8 mouse cellular contexts compared by ENCODE assay signal in the genomic region with DNA sequence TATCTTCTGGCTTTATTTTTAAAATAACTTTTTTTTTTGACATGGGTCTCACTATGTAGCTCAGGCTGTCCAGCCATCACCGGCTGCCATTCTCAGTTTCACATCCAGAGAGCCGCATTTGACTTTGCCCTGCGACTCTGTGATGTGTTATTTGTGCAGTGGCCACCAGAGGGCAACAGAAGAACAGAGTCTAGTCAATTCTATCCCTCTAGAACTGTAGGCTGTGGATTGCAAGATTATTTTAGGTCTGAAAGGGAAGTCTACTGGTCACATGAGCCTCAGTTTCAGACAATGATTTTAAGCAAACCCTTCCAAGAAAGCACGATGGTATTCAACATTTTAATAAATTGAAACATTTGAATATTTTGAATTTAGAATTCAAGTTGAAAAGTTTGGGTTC.
DNase-seq lines count a peak whose midpoint lies in the region; ATAC-seq and TF ChIP-seq lines count a peak whose summit lies in the region.

No protein-coding gene starts in this region.

- H3K9me3 ChIP-seq in CH12.LX (replicated peaks; ENCODE audit: low read length): no peaks in the 10 kb centered on the region
- H3K9me3 ChIP-seq in embryonic facial prominence, embryonic 15.5 days (replicated peaks): no peaks in the 10 kb centered on the region
- H3K9me3 ChIP-seq in heart, embryonic 10.5 days: no peaks in the 10 kb centered on the region

- no peaks in the 10 kb centered on the region for H3K36me3 ChIP-seq in CH12.LX (replicated peaks in 1 of 2; ENCODE audit: control insufficient read depth in 1 of 2, insufficient read depth in 1 of 2, low read length in 1 of 2)
- no peaks in the 10 kb centered on the region for H3K36me3 ChIP-seq in embryonic facial prominence, embryonic 15.5 days
- H3K36me3 ChIP-seq in heart, embryonic 10.5 days: no peaks in the 10 kb centered on the region

- dilution Hi-C loops in CH12.LX (cut with MboI; ENCODE audit: extremely low pct_ligation_motif_present, extremely low pct_unique_long_range_greater_than_20kb, low sequenced_read_pairs): no loop called here

- TF ChIP-seq RAD21 in CH12.LX (IDR thresholded peaks at IDR 0.05; ENCODE audit: low read depth, low read length): peak; percentile 92

- no peak for TF ChIP-seq POLR2A in CH12.LX (IDR thresholded peaks at IDR 0.05; ENCODE audit: low read depth, low read length)
- TF ChIP-seq POLR2A in bone marrow, adult 2 months (IDR thresholded peaks at IDR 0.05; ENCODE audit: borderline replicate concordance, control insufficient read depth, low read depth, low read length): no peak
- TF ChIP-seq POLR2A in olfactory bulb, adult 2 months (IDR thresholded peaks at IDR 0.05; ENCODE audit: insufficient read depth, low read depth, low read length): no peak

- no peak overlapping the region for H3K9ac ChIP-seq in CH12.LX (ENCODE audit: insufficient read depth, low read depth)
- H3K9ac ChIP-seq in embryonic facial prominence, embryonic 15.5 days: no peak overlapping the region

- TF ChIP-seq EP300 in CH12.LX (IDR thresholded peaks at IDR 0.05; ENCODE audit: low read length): no peak

- H3K79me2 ChIP-seq in CH12.LX (replicated peaks; ENCODE audit: control insufficient read depth, extremely low read depth, insufficient read depth, poor library complexity, severe bottlenecking): no peaks in the 10 kb centered on the region

- no peak overlapping the region for H3K4me2 ChIP-seq in CH12.LX (ENCODE audit: insufficient read depth, low read depth, poor library complexity, severe bottlenecking)
- no peak overlapping the region for H3K4me2 ChIP-seq in embryonic facial prominence, embryonic 15.5 days (replicated peaks)

- WGBS in bone marrow, adult 2 months: under 1% methylated on average over 4 of the region's 4 CpGs
- 4% methylated on average over 4 of the region's 4 CpGs for WGBS in embryonic facial prominence, embryonic 15.5 days
- 8% methylated on average over 4 of the region's 4 CpGs for WGBS in heart, embryonic 10.5 days
- 2% methylated on average over 4 of the region's 4 CpGs for WGBS in large intestine, adult 2 months
- 3% methylated on average over 4 of the region's 4 CpGs for WGBS in olfactory bulb, adult 2 months

- TF ChIP-seq CTCF in CH12.LX (conservative IDR thresholded peaks at IDR 0.05 in 1 of 2, IDR thresholded peaks at IDR 0.05 in 1 of 2; ENCODE audit: low read depth in 2 of 2, low read length in 2 of 2): peak; percentile 48 to 94; a peak in 3 of 4 replicates
- peak; percentile 57 for TF ChIP-seq CTCF in bone marrow, adult 2 months (IDR thresholded peaks at IDR 0.05; ENCODE audit: control insufficient read depth, insufficient read depth, low read length)
- TF ChIP-seq CTCF in olfactory bulb, adult 2 months (IDR thresholded peaks at IDR 0.05; ENCODE audit: insufficient read depth, low read depth, low read length): 0 out of 2 replicates have a peak, but pooled peaks have one; percentile 21

- no peak overlapping the region for H3K4me3 ChIP-seq in CH12.LX (replicated peaks in 1 of 3; ENCODE audit: low read depth in 2 of 3, low read length in 2 of 3, poor library complexity in 1 of 3)
- H3K4me3 ChIP-seq in bone marrow, adult 2 months (replicated peaks; ENCODE audit: control insufficient read depth, low read depth, low read length): no peak overlapping the region
- H3K4me3 ChIP-seq in embryonic facial prominence, embryonic 15.5 days (replicated peaks): no peak overlapping the region
- no peak overlapping the region for H3K4me3 ChIP-seq in heart, embryonic 10.5 days
- H3K4me3 ChIP-seq in olfactory bulb, adult 2 months (ENCODE audit: insufficient read depth, low read depth, low read length): no peak overlapping the region

- peak; percentile 85 for DNase-seq in CH12.LX (ENCODE audit: extremely low read depth)
- DNase-seq in heart, embryonic 10.5 days (ENCODE audit: low spot score): peak; percentile 84
- peak; percentile 45 for DNase-seq in large intestine, adult 2 months (ENCODE audit: low read depth, low spot score)
- DNase-seq in lung, adult 18-20 months: peak; percentile 78 to 79
- DNase-seq in testis, postnatal 14 days (ENCODE audit: low spot score): peak; percentile 52

- H3K27ac ChIP-seq in CH12.LX (ENCODE audit: insufficient read depth, low read depth): no peak overlapping the region
- H3K27ac ChIP-seq in bone marrow, adult 2 months (ENCODE audit: control insufficient read depth, insufficient read depth, low read depth, low read length, poor library complexity): no peak overlapping the region
- H3K27ac ChIP-seq in embryonic facial prominence, embryonic 15.5 days (replicated peaks): no peak overlapping the region
- H3K27ac ChIP-seq in heart, embryonic 10.5 days: no peak overlapping the region
- no peak overlapping the region for H3K27ac ChIP-seq in olfactory bulb, adult 2 months (ENCODE audit: insufficient read depth, low read depth, low read length)

- no peaks in the 10 kb centered on the region for H3K27me3 ChIP-seq in CH12.LX (replicated peaks)
- H3K27me3 ChIP-seq in embryonic facial prominence, embryonic 15.5 days: no peaks in the 10 kb centered on the region
- no peaks in the 10 kb centered on the region for H3K27me3 ChIP-seq in heart, embryonic 10.5 days (ENCODE audit: insufficient read depth, poor library complexity, severe bottlenecking)

- in situ Hi-C loops in CH12.LX (cut with MboI; ENCODE audit: low pct_ligation_motif_present, low pct_unique_long_range_greater_than_20kb, low sequenced_read_pairs): loop anchor here (5.0 kb wide), 3 partner anchors 42 to 117 kb away; no protein-coding TSS in a partner anchor

- H3K4me1 ChIP-seq in CH12.LX (ENCODE audit: control insufficient read depth in 1 of 2, insufficient read depth in 2 of 2): peaks cover 0 to 6% of the 10 kb centered on the region in 2 experiments; a peak in 1 of 4 replicates
- no peaks in the 10 kb centered on the region; the same call in 1 of the 2 replicates for H3K4me1 ChIP-seq in bone marrow, adult 2 months (ENCODE audit: control insufficient read depth, insufficient read depth, low read length)
- no peaks in the 10 kb centered on the region for H3K4me1 ChIP-seq in embryonic facial prominence, embryonic 15.5 days
- no peaks in the 10 kb centered on the region for H3K4me1 ChIP-seq in heart, embryonic 10.5 days
- peaks cover 4% of the 10 kb centered on the region; the same call in 1 of the 2 replicates for H3K4me1 ChIP-seq in olfactory bulb, adult 2 months (ENCODE audit: control insufficient read depth, insufficient read depth, low read length)

- 0 out of 2 replicates have a peak, but pooled peaks have one; percentile 15 for ATAC-seq in embryonic facial prominence, embryonic 15.5 days (ENCODE audit: insufficient number of reproducible peaks, low FRiP score, low TSS enrichment, low read depth)

TF ChIP-seq in CH12.LX, 34 proteins besides CTCF, POLR2A, EP300 and RAD21:
- TF ChIP-seq PAX5 (IDR thresholded peaks at IDR 0.05; ENCODE audit: low read length) (no peak), MEF2A (IDR thresholded peaks at IDR 0.05; ENCODE audit: borderline replicate concordance, low read depth, low read length) (peak; percentile 49; the same call in 1 of the 2 replicates), ELF1 (IDR thresholded peaks at IDR 0.05; ENCODE audit: low read depth, low read length) (no peak), JUND (conservative IDR thresholded peaks at IDR 0.05; ENCODE audit: low read depth, low read length) (0 out of 2 replicates have a peak, but pooled peaks have one; percentile 27), ZKSCAN1 (IDR thresholded peaks at IDR 0.05; ENCODE audit: borderline replicate concordance, low read depth, low read length) (no peak), MYC (IDR thresholded peaks at IDR 0.05; ENCODE audit: low read depth, low read length) (0 out of 2 replicates have a peak, but pooled peaks have one; percentile 11), IRF4 (IDR thresholded peaks at IDR 0.05; ENCODE audit: low read depth, low read length) (peak; percentile 47; the same call in 1 of the 2 replicates), ZC3H11A (IDR thresholded peaks at IDR 0.05; ENCODE audit: low read depth, low read length) (peak; percentile 77), SIN3A (IDR thresholded peaks at IDR 0.05; ENCODE audit: low read length) (no peak), BHLHE40 (IDR thresholded peaks at IDR 0.05; ENCODE audit: low read depth, low read length) (peak; percentile 53), UBTF (IDR thresholded peaks at IDR 0.05; ENCODE audit: low read depth, low read length) (no peak), ETS1 (conservative IDR thresholded peaks at IDR 0.05; ENCODE audit: low read depth, low read length) (no peak), USF1 (IDR thresholded peaks at IDR 0.05; ENCODE audit: low read depth, low read length) (0 out of 2 replicates have a peak, but pooled peaks have one; percentile 7), POLR2AphosphoS2 (IDR thresholded peaks at IDR 0.05; ENCODE audit: low read depth, low read length) (no peak), MXI1 (IDR thresholded peaks at IDR 0.05; ENCODE audit: low read depth, low read length) (no peak), HCFC1 (IDR thresholded peaks at IDR 0.05; ENCODE audit: low read depth, low read length) (no peak), ZMIZ1 (IDR thresholded peaks at IDR 0.05; ENCODE audit: low read depth, low read length) (no peak), SMC3 (IDR thresholded peaks at IDR 0.05; ENCODE audit: low read depth, low read length) (peak; percentile 98)

Comparison
In these comparisons a context has a peak if more than half of its experiments do, and no peak if none do; other contexts are left out.
1. CTCF ChIP-seq: peak in every context shown above with its lines; median percentile 71 in CH12.LX; 57 in bone marrow, adult 2 months; 21 in olfactory bulb, adult 2 months.